ENCODE assay signal across 43 mouse cellular contexts in genomic region chr11:91575406-91575805, GRCm38 (mm10). TPM values are rescaled to one million over a fixed set of nuclear protein-coding genes. Genes with fewer than 3 reads are reported as not detected.
DNase-seq lines count a peak whose midpoint lies in the region; ATAC-seq and TF ChIP-seq lines count a peak whose summit lies in the region.
"Had no signal": no experiment of that assay in that cellular context is flagged by ENCODE, and none has a peak within 500 bp of the region (broad histone marks: within the 10 kb centered on the region; RNA-seq: fewer than 3 reads in every experiment).

No protein-coding gene starts in this region.

- no peak for TF ChIP-seq POLR2A in testis, adult 2 months (IDR thresholded peaks at IDR 0.05; ENCODE audit: control insufficient read depth, low read depth, low read length)

- no peaks in the 10 kb centered on the region for H3K36me3 ChIP-seq in testis, adult 2 months (ENCODE audit: control insufficient read depth, insufficient read depth, low read length)
- H3K36me3 ChIP-seq: embryonic facial prominence, embryonic 13.5 days; heart, embryonic 10.5 days; heart, embryonic 15.5 days; hindbrain, embryonic 10.5 days; intestine, embryonic 15.5 days; limb, embryonic 10.5 days; limb, embryonic 15.5 days; liver, embryonic 13.5 days had no signal

- peak; percentile 18 for DNase-seq in gastrocnemius, adult 2 months
- no peak for DNase-seq in gastrocnemius, adult 18-20 months (ENCODE audit: low spot score)
- peak; percentile 34 for DNase-seq in heart, postnatal 4 days
- DNase-seq in heart, adult 9 months (ENCODE audit: low spot score in 2 of 2): no peak
- no peak for DNase-seq in testis, postnatal 10 days (ENCODE audit: low spot score)
- peak; percentile 19 for DNase-seq in ovary, postnatal 36 days (ENCODE audit: low spot score)
- DNase-seq: B cell, adult 2 months; cerebellum, adult 9-10 months; kidney, adult 2 months; liver, embryonic 13.5 days; lung, adult 18-20 months; retina, postnatal 1 day; right cerebral cortex, postnatal 14 days; thymus, postnatal 14 days had no signal

- intact Hi-C loops in gastrocnemius, adult 2 months (cut with DNase I): no loop called here

- H3K27me3 ChIP-seq in testis, adult 2 months (ENCODE audit: control insufficient read depth, insufficient read depth, low read length): peaks cover 4% of the 10 kb centered on the region; the same call in 1 of the 2 replicates
- H3K27me3 ChIP-seq: CH12.LX; embryonic facial prominence, embryonic 13.5 days; heart, embryonic 15.5 days; intestine, embryonic 15.5 days; limb, embryonic 15.5 days; liver, embryonic 13.5 days; Patski had no signal

- TF ChIP-seq CTCF in gastrocnemius, adult 2 months (IDR thresholded peaks at IDR 0.05): no peak
- no peak for TF ChIP-seq CTCF in testis, adult 2 months (IDR thresholded peaks at IDR 0.05; ENCODE audit: control insufficient read depth, insufficient read depth, insufficient replicate concordance, low read depth, low read length)

- H3K4me3 ChIP-seq in gastrocnemius, adult 2 months: no peak overlapping the region
- peak overlapping the region; percentile 73 for H3K4me3 ChIP-seq in testis, adult 2 months (ENCODE audit: control insufficient read depth, low read depth, low read length)
- H3K4me3 ChIP-seq: embryonic facial prominence, embryonic 13.5 days; erythroblast, embryonic 14.5 days; heart, embryonic 10.5 days; heart, embryonic 15.5 days; hindbrain, embryonic 10.5 days; intestine, embryonic 15.5 days; limb, embryonic 10.5 days; limb, embryonic 15.5 days; liver, embryonic 13.5 days had no signal

- H3K27ac ChIP-seq in gastrocnemius, adult 2 months: no peak overlapping the region
- no peak overlapping the region for H3K27ac ChIP-seq in testis, adult 2 months (ENCODE audit: control insufficient read depth, insufficient read depth, low read depth, low read length)
- H3K27ac ChIP-seq: embryonic facial prominence, embryonic 13.5 days; heart, embryonic 10.5 days; heart, embryonic 15.5 days; hindbrain, embryonic 10.5 days; intestine, embryonic 15.5 days; kidney, postnatal 0 days; limb, embryonic 10.5 days; limb, embryonic 15.5 days; liver, embryonic 13.5 days had no signal

- ATAC-seq in CD4-positive, CD25-positive, alpha-beta regulatory T cell, adult 4 months: no peak
- ATAC-seq: forebrain, embryonic 16.5 days; hindbrain, embryonic 16.5 days; intestine, embryonic 15.5 days; lung, postnatal 0 days; midbrain, embryonic 16.5 days; Patski had no signal

- no peaks in the 10 kb centered on the region; the same call in 1 of the 2 replicates for H3K4me1 ChIP-seq in testis, adult 2 months (ENCODE audit: control insufficient read depth, insufficient read depth, low read length)
- H3K4me1 ChIP-seq: embryonic facial prominence, embryonic 13.5 days; heart, embryonic 10.5 days; heart, embryonic 15.5 days; hindbrain, embryonic 10.5 days; intestine, embryonic 15.5 days; limb, embryonic 10.5 days; limb, embryonic 15.5 days; liver, embryonic 13.5 days had no signal

RNA-seq across cellular contexts. Expression of gene Kif2b, which starts 2.0 kb away (rescaled TPM):
- not detected for total RNA-seq in gastrocnemius, adult 2 months (2021)
- total RNA-seq in gastrocnemius, adult 18-20 months (2021): not detected
- not detected for total RNA-seq in heart, postnatal 4 days (2021)
- 311 and 316 TPM in 2 replicates for polyA plus RNA-seq in testis, adult 2 months (2012; rRNA removed)
- polyA plus RNA-seq in CD4-positive, CD25-positive, alpha-beta regulatory T cell, adult 4 months (2017; shearing (Covaris generic)): not detected
- total RNA-seq: adrenal gland, postnatal 4 days; CH12.LX; common myeloid progenitor, adult 5-6 weeks; ES-E14; layer of hippocampus, adult 8-10 months; layer of hippocampus, postnatal 25 days; neutrophil, adult 5-6 weeks had no signal
- polyA plus RNA-seq: embryonic facial prominence, embryonic 13.5 days; erythroblast, embryonic 14.5 days; forebrain, embryonic 11.5 days; forebrain, embryonic 16.5 days; heart, embryonic 10.5 days; heart, embryonic 15.5 days; hindbrain, embryonic 10.5 days; hindbrain, embryonic 16.5 days; intestine, embryonic 15.5 days; kidney, postnatal 0 days; limb, embryonic 10.5 days; limb, embryonic 15.5 days; liver, embryonic 13.5 days; lung, postnatal 0 days; midbrain, embryonic 11.5 days; midbrain, embryonic 16.5 days; neural tube, embryonic 11.5 days; Patski; small intestine, adult 2 months; stomach, embryonic 14.5 days; urinary bladder, adult 2 months had no signal

Comparison
In these comparisons a context has a peak if more than half of its experiments do, and no peak if none do; other contexts are left out.
1. DNase-seq: peak in gastrocnemius, adult 2 months (single experiment), heart, postnatal 4 days (single experiment) and ovary, postnatal 36 days (single experiment); none in gastrocnemius, adult 18-20 months (single experiment), heart, adult 9 months (0 of 2) and testis, postnatal 10 days (single experiment).